Mouse (Mus musculus): Measurements from ENCODE around the gene Prc1. TPM values are rescaled to one million over a fixed set of nuclear protein-coding genes. Genes with fewer than 3 reads are reported as not detected.

The Prc1 gene
- polyA plus RNA-seq, 1 experiment = 12.2 TPM

- H3K4me3 ChIP-seq (ENCODE audit: extremely low read depth, insufficient read depth, insufficient read length) = no peak overlapping the region
- H3K4me1 ChIP-seq (ENCODE audit: control insufficient read depth, insufficient read depth, insufficient read length) = no peaks in the 10 kb centered on the region
- peaks cover 49% of the 10 kb centered on the region for H3K36me3 ChIP-seq (ENCODE audit: control insufficient read depth, insufficient read depth, low read length)
- H3K27me3 ChIP-seq (ENCODE audit: control insufficient read depth, insufficient read depth, low read length) = no peaks in the 10 kb centered on the region
- 91% methylated on average over 5 of the region's 5 CpGs for WGBS
- TF ChIP-seq POLR2A (IDR thresholded peaks at IDR 0.05; ENCODE audit: low read depth, low read length) (no peak), CTCF (IDR thresholded peaks at IDR 0.05; ENCODE audit: extremely low read depth, insufficient read depth, insufficient read length, insufficient replicate concordance) (no peak)
- no peak overlapping the region for H3K27ac ChIP-seq (ENCODE audit: insufficient read depth, low read length)
- no peak for DNase-seq (ENCODE audit: low read depth in 1 of 2, low spot score in 2 of 2)
Measured at GRCm38 (mm10) chr7:80284391-80284790, 9.9 kb upstream of the Prc1 start.

GRCm38 (mm10) chr7:80285725-80286124 lies 8.5 kb upstream of the Prc1 start:
- DNase-seq (ENCODE audit: low read depth in 1 of 2, low spot score in 2 of 2) = no peak
- Histone ChIP-seq H3K27me3 (ENCODE audit: control insufficient read depth, insufficient read depth, low read length) (no peaks in the 10 kb centered on the region), H3K27ac (ENCODE audit: insufficient read depth, low read length) (no peak overlapping the region), H3K4me3 (ENCODE audit: extremely low read depth, insufficient read depth, insufficient read length) (no peak overlapping the region), H3K4me1 (ENCODE audit: control insufficient read depth, insufficient read depth, insufficient read length) (no peaks in the 10 kb centered on the region), H3K36me3 (ENCODE audit: control insufficient read depth, insufficient read depth, low read length) (peaks cover 43% of the 10 kb centered on the region)
- TF ChIP-seq CTCF (IDR thresholded peaks at IDR 0.05; ENCODE audit: extremely low read depth, insufficient read depth, insufficient read length, insufficient replicate concordance) = no peak
- no peak for TF ChIP-seq POLR2A (IDR thresholded peaks at IDR 0.05; ENCODE audit: low read depth, low read length)
- 68% methylated on average over 6 of the region's 6 CpGs for whole genome bisulfite sequencing

- Histone ChIP-seq H3K36me3 (ENCODE audit: control insufficient read depth, insufficient read depth, low read length) (peaks cover 41% of the 10 kb centered on the region), H3K4me1 (ENCODE audit: control insufficient read depth, insufficient read depth, insufficient read length) (no peaks in the 10 kb centered on the region), H3K27ac (ENCODE audit: insufficient read depth, low read length) (no peak overlapping the region), H3K27me3 (ENCODE audit: control insufficient read depth, insufficient read depth, low read length) (no peaks in the 10 kb centered on the region), H3K4me3 (ENCODE audit: extremely low read depth, insufficient read depth, insufficient read length) (no peak overlapping the region)
- WGBS = 81% methylated on average over 10 of the region's 10 CpGs
- TF ChIP-seq POLR2A (IDR thresholded peaks at IDR 0.05; ENCODE audit: low read depth, low read length) (no peak), CTCF (IDR thresholded peaks at IDR 0.05; ENCODE audit: extremely low read depth, insufficient read depth, insufficient read length, insufficient replicate concordance) (no peak)
- DNase-seq (ENCODE audit: low read depth in 1 of 2, low spot score in 2 of 2) = no peak
Measured at GRCm38 (mm10) chr7:80287736-80288135, 6.5 kb upstream of the Prc1 start.

- DNase-seq (ENCODE audit: low read depth in 1 of 2, low spot score in 2 of 2) = no peak
- 8% methylated on average over 37 of the region's 37 CpGs for WGBS
- Histone ChIP-seq H3K4me3 (ENCODE audit: extremely low read depth, insufficient read depth, insufficient read length) (peak overlapping the region; percentile 64), H3K36me3 (ENCODE audit: control insufficient read depth, insufficient read depth, low read length) (peaks cover 1% of the 10 kb centered on the region; the same call in 1 of the 2 replicates), H3K4me1 (ENCODE audit: control insufficient read depth, insufficient read depth, insufficient read length) (no peaks in the 10 kb centered on the region), H3K27me3 (ENCODE audit: control insufficient read depth, insufficient read depth, low read length) (no peaks in the 10 kb centered on the region), H3K27ac (ENCODE audit: insufficient read depth, low read length) (no peak overlapping the region; the same call in 1 of the 2 replicates)
- no peak for TF ChIP-seq CTCF (IDR thresholded peaks at IDR 0.05; ENCODE audit: extremely low read depth, insufficient read depth, insufficient read length, insufficient replicate concordance)
- no peak for TF ChIP-seq POLR2A (IDR thresholded peaks at IDR 0.05; ENCODE audit: low read depth, low read length)
Measured at GRCm38 (mm10) chr7:80294764-80295648, 756 bp downstream of the Prc1 start.

GRCm38 (mm10) chr7:80296462-80296861 lies 2.2 kb downstream of the Prc1 start:
- Histone ChIP-seq H3K4me1 (ENCODE audit: control insufficient read depth, insufficient read depth, insufficient read length) (no peaks in the 10 kb centered on the region), H3K27me3 (ENCODE audit: control insufficient read depth, insufficient read depth, low read length) (no peaks in the 10 kb centered on the region), H3K36me3 (ENCODE audit: control insufficient read depth, insufficient read depth, low read length) (no peaks in the 10 kb centered on the region), H3K27ac (ENCODE audit: insufficient read depth, low read length) (no peak overlapping the region), H3K4me3 (ENCODE audit: extremely low read depth, insufficient read depth, insufficient read length) (no peak overlapping the region)
- TF ChIP-seq CTCF (IDR thresholded peaks at IDR 0.05; ENCODE audit: extremely low read depth, insufficient read depth, insufficient read length, insufficient replicate concordance) = no peak
- TF ChIP-seq POLR2A (IDR thresholded peaks at IDR 0.05; ENCODE audit: low read depth, low read length) = no peak
- 92% methylated on average over 6 of the region's 6 CpGs for WGBS
- DNase-seq (ENCODE audit: low read depth in 1 of 2, low spot score in 2 of 2) = no peak

GRCm38 (mm10) chr7:80297041-80297440 lies 2.8 kb downstream of the Prc1 start:
- 91% methylated on average over 3 of the region's 3 CpGs for WGBS
- Histone ChIP-seq H3K4me1 (ENCODE audit: control insufficient read depth, insufficient read depth, insufficient read length) (no peaks in the 10 kb centered on the region), H3K27me3 (ENCODE audit: control insufficient read depth, insufficient read depth, low read length) (no peaks in the 10 kb centered on the region), H3K27ac (ENCODE audit: insufficient read depth, low read length) (no peak overlapping the region), H3K4me3 (ENCODE audit: extremely low read depth, insufficient read depth, insufficient read length) (no peak overlapping the region), H3K36me3 (ENCODE audit: control insufficient read depth, insufficient read depth, low read length) (no peaks in the 10 kb centered on the region)
- no peak for DNase-seq (ENCODE audit: low read depth in 1 of 2, low spot score in 2 of 2)
- TF ChIP-seq CTCF (IDR thresholded peaks at IDR 0.05; ENCODE audit: extremely low read depth, insufficient read depth, insufficient read length, insufficient replicate concordance) (no peak), POLR2A (IDR thresholded peaks at IDR 0.05; ENCODE audit: low read depth, low read length) (no peak)

GRCm38 (mm10) chr7:80298754-80299153 lies 4.5 kb downstream of the Prc1 start:
- Histone ChIP-seq H3K36me3 (ENCODE audit: control insufficient read depth, insufficient read depth, low read length) (no peaks in the 10 kb centered on the region), H3K27me3 (ENCODE audit: control insufficient read depth, insufficient read depth, low read length) (no peaks in the 10 kb centered on the region), H3K4me1 (ENCODE audit: control insufficient read depth, insufficient read depth, insufficient read length) (no peaks in the 10 kb centered on the region), H3K4me3 (ENCODE audit: extremely low read depth, insufficient read depth, insufficient read length) (no peak overlapping the region), H3K27ac (ENCODE audit: insufficient read depth, low read length) (no peak overlapping the region)
- DNase-seq (ENCODE audit: low read depth in 1 of 2, low spot score in 2 of 2) = no peak
- TF ChIP-seq POLR2A (IDR thresholded peaks at IDR 0.05; ENCODE audit: low read depth, low read length) (no peak), CTCF (IDR thresholded peaks at IDR 0.05; ENCODE audit: extremely low read depth, insufficient read depth, insufficient read length, insufficient replicate concordance) (no peak)
- WGBS = 94% methylated on average over 4 of the region's 4 CpGs
